Mouse (Mus musculus): ENCODE measurements at regions not wholly inside any gene's neighbourhood (a gene's known extent, or its start where the extent isn't known, plus 50 kb on each side); places are given as distances from the start of the nearest gene placed in this dataset.

DNA sequence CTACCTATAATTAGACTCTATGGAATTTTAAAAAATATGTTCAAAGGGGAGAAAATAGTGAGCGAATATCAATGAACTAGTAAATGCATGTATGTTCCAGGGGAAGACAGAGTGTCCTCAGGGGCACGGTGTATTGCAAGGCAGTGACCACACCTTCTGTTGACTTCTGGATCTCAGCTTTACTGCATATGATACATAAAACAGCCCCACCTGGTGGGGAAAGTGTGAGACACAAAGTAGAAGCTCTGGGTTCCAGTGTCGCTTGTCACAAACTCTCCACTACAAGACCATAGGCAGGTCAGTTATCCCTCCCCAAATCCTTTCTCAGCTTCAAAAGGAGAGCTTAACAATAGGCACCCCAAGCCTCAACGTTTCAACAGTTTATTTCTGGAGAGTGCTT, 168.8 kb downstream of the Gm11361 start:
- no peak overlapping the region for H3K27ac ChIP-seq (ENCODE audit: control insufficient read depth, low read depth, low read length)
- H3K36me3 ChIP-seq (ENCODE audit: control insufficient read depth in 1 of 2, insufficient read depth in 2 of 2, low read length in 2 of 2): no peaks in the 10 kb centered on the region
- no peaks in the 10 kb centered on the region for H3K27me3 ChIP-seq (ENCODE audit: control insufficient read depth in 1 of 2, insufficient read depth in 2 of 2, low read length in 2 of 2)
- TF ChIP-seq JUND (IDR thresholded peaks at IDR 0.05; ENCODE audit: low read depth, low read length) (no peak), ZNF384 (IDR thresholded peaks at IDR 0.05; ENCODE audit: low read depth, low read length) (no peak), USF2 (IDR thresholded peaks at IDR 0.05; ENCODE audit: borderline replicate concordance in 1 of 2, insufficient read depth in 1 of 2, low read depth in 1 of 2, low read length in 2 of 2) (no peak), POLR2AphosphoS2 (IDR thresholded peaks at IDR 0.05; ENCODE audit: low read length) (no peak)
- no peak overlapping the region for H3K4me3 ChIP-seq (ENCODE audit: control insufficient read depth in 1 of 2, insufficient read depth in 1 of 2, low read depth in 2 of 2, low read length in 2 of 2)
- no peak for DNase-seq (ENCODE audit: low read depth, low spot score)
- H3K4me1 ChIP-seq (ENCODE audit: control insufficient read depth in 1 of 2, insufficient read depth in 2 of 2, low read length in 2 of 2): no peaks in the 10 kb centered on the region
- no peaks in the 10 kb centered on the region for H3K79me2 ChIP-seq (ENCODE audit: control insufficient read depth, insufficient read depth, low read length, poor library complexity)
- no peaks in the 10 kb centered on the region for H3K9me3 ChIP-seq (replicated peaks; ENCODE audit: insufficient read depth, low read length)
- no peak overlapping the region for H3K9ac ChIP-seq (ENCODE audit: control insufficient read depth, low read depth, low read length, poor library complexity, severe bottlenecking)

DNA sequence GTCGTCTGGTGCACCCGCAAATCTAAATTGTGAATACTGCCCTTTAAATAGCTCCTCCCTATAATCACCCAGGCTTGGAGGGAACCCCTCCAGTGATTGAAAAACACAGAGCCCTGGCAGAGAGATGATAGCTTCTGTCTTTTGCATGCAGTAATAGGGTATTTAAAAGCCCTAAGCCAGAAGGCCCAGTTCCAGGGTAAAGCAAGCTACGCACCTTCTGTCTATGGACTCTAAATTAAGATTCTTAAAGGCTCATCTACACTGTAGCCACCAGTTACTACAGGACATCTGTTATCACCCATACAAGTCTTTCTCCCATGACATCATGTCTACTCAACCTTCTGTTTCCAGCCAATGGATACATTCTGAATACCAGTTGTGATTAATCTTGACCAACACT, 167.8 kb downstream of the Gm11361 start:
- H3K9ac ChIP-seq (ENCODE audit: control insufficient read depth, low read depth, low read length, poor library complexity, severe bottlenecking): no peak overlapping the region
- no peaks in the 10 kb centered on the region for H3K9me3 ChIP-seq (replicated peaks; ENCODE audit: insufficient read depth, low read length)
- no peaks in the 10 kb centered on the region for H3K4me1 ChIP-seq (ENCODE audit: control insufficient read depth in 1 of 2, insufficient read depth in 2 of 2, low read length in 2 of 2)
- no peaks in the 10 kb centered on the region for H3K27me3 ChIP-seq (ENCODE audit: control insufficient read depth in 1 of 2, insufficient read depth in 2 of 2, low read length in 2 of 2)
- H3K79me2 ChIP-seq (ENCODE audit: control insufficient read depth, insufficient read depth, low read length, poor library complexity): no peaks in the 10 kb centered on the region
- no peak for DNase-seq (ENCODE audit: low read depth, low spot score)
- H3K36me3 ChIP-seq (ENCODE audit: control insufficient read depth in 1 of 2, insufficient read depth in 2 of 2, low read length in 2 of 2): no peaks in the 10 kb centered on the region
- no peak overlapping the region for H3K27ac ChIP-seq (ENCODE audit: control insufficient read depth, low read depth, low read length)
- no peak overlapping the region for H3K4me3 ChIP-seq (ENCODE audit: control insufficient read depth in 1 of 2, insufficient read depth in 1 of 2, low read depth in 2 of 2, low read length in 2 of 2)
- TF ChIP-seq RCOR1 (IDR thresholded peaks at IDR 0.05; ENCODE audit: low read depth, low read length) (no peak), JUND (IDR thresholded peaks at IDR 0.05; ENCODE audit: low read depth, low read length) (no peak), ZMIZ1 (IDR thresholded peaks at IDR 0.05; ENCODE audit: low read depth, low read length) (no peak), USF1 (IDR thresholded peaks at IDR 0.05; ENCODE audit: low read depth, low read length) (no peak), TBP (IDR thresholded peaks at IDR 0.05; ENCODE audit: low read depth, low read length) (no peak), SMC3 (IDR thresholded peaks at IDR 0.05; ENCODE audit: low read depth, low read length) (no peak), MYC (IDR thresholded peaks at IDR 0.05; ENCODE audit: low read depth, low read length) (no peak), CTCF (IDR thresholded peaks at IDR 0.05 in 2 of 3, conservative IDR thresholded peaks at IDR 0.05 in 1 of 3; ENCODE audit: control insufficient read depth in 1 of 3, insufficient read depth in 1 of 3, low read depth in 2 of 3, low read length in 3 of 3, poor library complexity in 1 of 3, severe bottlenecking in 1 of 3) (no peak)

DNA sequence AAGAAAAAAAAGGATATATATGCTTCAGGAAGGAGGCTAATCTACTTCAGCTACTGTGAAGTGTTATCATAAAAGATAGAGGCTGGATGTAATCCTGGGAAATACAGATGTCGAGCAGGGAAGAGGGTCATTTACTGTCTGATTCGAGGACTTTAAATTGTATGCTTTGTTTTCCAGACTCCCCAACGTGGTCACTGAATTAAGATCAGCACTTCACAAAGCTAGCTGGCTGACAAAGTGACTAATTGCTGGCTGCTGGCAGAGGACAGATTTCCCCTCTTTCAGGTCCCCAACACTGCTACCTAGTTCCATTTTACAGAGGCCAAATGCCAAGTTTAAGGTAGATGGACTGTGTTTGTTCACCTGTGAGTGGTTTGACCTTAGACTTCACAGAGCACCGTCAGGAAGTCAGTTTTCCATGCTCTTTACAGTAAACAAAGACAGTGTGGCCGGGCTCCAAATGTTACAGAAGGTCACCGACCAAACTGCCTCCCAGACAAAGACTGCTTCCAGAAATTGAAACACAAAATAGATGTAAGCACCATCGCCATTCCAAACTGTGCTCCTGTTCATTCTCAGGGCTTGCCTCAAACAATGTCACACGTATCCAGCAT, 167.2 kb downstream of the Gm11361 start:
- H3K27me3 ChIP-seq (ENCODE audit: control insufficient read depth in 1 of 2, insufficient read depth in 2 of 2, low read length in 2 of 2): no peaks in the 10 kb centered on the region
- TF ChIP-seq MEF2A (IDR thresholded peaks at IDR 0.05; ENCODE audit: extremely low read depth, insufficient replicate concordance, low read depth, low read length, poor library complexity, severe bottlenecking) (no peak), ZNF384 (IDR thresholded peaks at IDR 0.05; ENCODE audit: low read depth, low read length) (no peak), USF2 (IDR thresholded peaks at IDR 0.05; ENCODE audit: borderline replicate concordance in 1 of 2, insufficient read depth in 1 of 2, low read depth in 1 of 2, low read length in 2 of 2) (no peak), ETS1 (IDR thresholded peaks at IDR 0.05; ENCODE audit: low read depth, low read length) (no peak), EP300 (IDR thresholded peaks at IDR 0.05; ENCODE audit: low read depth in 1 of 2, low read length in 2 of 2) (no peak), MYB (IDR thresholded peaks at IDR 0.05; ENCODE audit: low read depth, low read length) (no peak), ZKSCAN1 (IDR thresholded peaks at IDR 0.05; ENCODE audit: low read depth, low read length) (no peak), USF1 (IDR thresholded peaks at IDR 0.05; ENCODE audit: low read depth, low read length) (no peak), POLR2AphosphoS2 (IDR thresholded peaks at IDR 0.05; ENCODE audit: low read length) (no peak), TCF12 (IDR thresholded peaks at IDR 0.05; ENCODE audit: low read depth, low read length) (no peak), UBTF (IDR thresholded peaks at IDR 0.05; ENCODE audit: borderline replicate concordance, insufficient read depth, low read depth, low read length) (no peak), POLR2A (IDR thresholded peaks at IDR 0.05; ENCODE audit: control insufficient read depth in 1 of 2, insufficient read depth in 1 of 2, low read depth in 1 of 2, low read length in 2 of 2, poor library complexity in 1 of 2) (no peak), GATA1 (IDR thresholded peaks at IDR 0.05; ENCODE audit: low read depth, low read length) (no peak), MAFK (IDR thresholded peaks at IDR 0.05; ENCODE audit: borderline replicate concordance, low read depth, low read length) (no peak), MAZ (IDR thresholded peaks at IDR 0.05; ENCODE audit: low read depth, low read length) (no peak), E2F4 (IDR thresholded peaks at IDR 0.05; ENCODE audit: borderline replicate concordance, low read depth, low read length) (no peak), ELF1 (IDR thresholded peaks at IDR 0.05; ENCODE audit: low read depth, low read length) (no peak), MYC (IDR thresholded peaks at IDR 0.05; ENCODE audit: low read depth, low read length) (no peak), KAT2A (conservative IDR thresholded peaks at IDR 0.05; ENCODE audit: low read depth, low read length) (no peak)

More for the DNA sequence above, 167.2 kb downstream of the Gm11361 start:
- H3K79me2 ChIP-seq (ENCODE audit: control insufficient read depth, insufficient read depth, low read length, poor library complexity): no peaks in the 10 kb centered on the region
- H3K9ac ChIP-seq (ENCODE audit: control insufficient read depth, low read depth, low read length, poor library complexity, severe bottlenecking): no peak overlapping the region
- no peaks in the 10 kb centered on the region for H3K4me1 ChIP-seq (ENCODE audit: control insufficient read depth in 1 of 2, insufficient read depth in 2 of 2, low read length in 2 of 2)
- H3K27ac ChIP-seq (ENCODE audit: control insufficient read depth, low read depth, low read length): no peak overlapping the region
- no peaks in the 10 kb centered on the region for H3K36me3 ChIP-seq (ENCODE audit: control insufficient read depth in 1 of 2, insufficient read depth in 2 of 2, low read length in 2 of 2)
- H3K4me3 ChIP-seq (ENCODE audit: control insufficient read depth in 1 of 2, insufficient read depth in 1 of 2, low read depth in 2 of 2, low read length in 2 of 2): no peak overlapping the region
- no peak for DNase-seq (ENCODE audit: low read depth, low spot score)
- no peaks in the 10 kb centered on the region for H3K9me3 ChIP-seq (replicated peaks; ENCODE audit: insufficient read depth, low read length)

Data from MEL (cell line).